Mouse (Mus musculus): ENCODE measurements around the gene C6. TPM values are rescaled to one million over a fixed set of nuclear protein-coding genes. Genes with fewer than 3 reads are reported as not detected.
A peak's percentile ranks its signal among the peaks of the same experiment; 100 is the strongest.

Gene C6
- polyA plus RNA-seq (2015; fragmentation: Nextera tagmentation; extraction: Ambion mirVana) = not detected in 2 replicates

- Histone ChIP-seq H3K27ac (replicated peaks) (no peak within 1 kb of the TSS), H3K4me2 (no peak within 1 kb of the TSS), H3K4me3 (replicated peaks) (no peak within 1 kb of the TSS), H3K4me1 (no peaks in the 10 kb centered on the region), H3K36me3 (no peaks in the 10 kb centered on the region), H3K9ac (replicated peaks) (no peak within 1 kb of the TSS), H3K9me3 (replicated peaks) (no peaks in the 10 kb centered on the region), H3K27me3 (replicated peaks) (no peaks in the 10 kb centered on the region)
- WGBS = 90% methylated on average over 9 of the region's 9 CpGs
- no peak for ATAC-seq (ENCODE audit: low FRiP score)
Measured at GRCm38 (mm10) chr15:4726830-4727310, at the start of gene C6. Gene C6, plus strand, starts transcription at chr15:4727175.

GRCm38 (mm10) chr15:4697604-4698003 lies 29.4 kb upstream of the C6 start:
- H3K27me3 ChIP-seq (replicated peaks) = no peaks in the 10 kb centered on the region
- no peak for ATAC-seq (ENCODE audit: low FRiP score)
- H3K4me1 ChIP-seq = no peaks in the 10 kb centered on the region
- H3K9me3 ChIP-seq (replicated peaks) = no peaks in the 10 kb centered on the region
- H3K4me2 ChIP-seq = no peak overlapping the region
- H3K27ac ChIP-seq (replicated peaks) = no peak overlapping the region
- no peaks in the 10 kb centered on the region for H3K36me3 ChIP-seq
- H3K4me3 ChIP-seq (replicated peaks) = no peak overlapping the region
- 82% methylated on average over 4 of the region's 4 CpGs for WGBS
- H3K9ac ChIP-seq (replicated peaks) = no peak overlapping the region

- Histone ChIP-seq H3K4me2 (no peak overlapping the region), H3K9ac (replicated peaks) (no peak overlapping the region), H3K36me3 (no peaks in the 10 kb centered on the region), H3K9me3 (replicated peaks) (no peaks in the 10 kb centered on the region), H3K27me3 (replicated peaks) (no peaks in the 10 kb centered on the region), H3K27ac (replicated peaks) (no peak overlapping the region), H3K4me3 (replicated peaks) (no peak overlapping the region), H3K4me1 (no peaks in the 10 kb centered on the region)
- ATAC-seq (ENCODE audit: low FRiP score) = no peak
- WGBS = 91% methylated on average over 1 of the region's 1 CpGs
Measured at GRCm38 (mm10) chr15:4734150-4734549, 7.2 kb downstream of the C6 start.

GRCm38 (mm10) chr15:4734996-4735609 lies 8.1 kb downstream of the C6 start:
- Histone ChIP-seq H3K4me2 (no peak overlapping the region), H3K4me3 (replicated peaks) (no peak overlapping the region), H3K27me3 (replicated peaks) (no peaks in the 10 kb centered on the region), H3K27ac (replicated peaks) (no peak overlapping the region), H3K4me1 (no peaks in the 10 kb centered on the region), H3K36me3 (no peaks in the 10 kb centered on the region), H3K9me3 (replicated peaks) (no peaks in the 10 kb centered on the region), H3K9ac (replicated peaks) (no peak overlapping the region)
- 79% methylated on average over 2 of the region's 2 CpGs for WGBS
- ATAC-seq (ENCODE audit: low FRiP score) = no peak

- H3K27me3 ChIP-seq (replicated peaks) = no peaks in the 10 kb centered on the region
- no peak overlapping the region for H3K9ac ChIP-seq (replicated peaks)
- H3K9me3 ChIP-seq (replicated peaks) = no peaks in the 10 kb centered on the region
- no peak overlapping the region for H3K4me2 ChIP-seq
- H3K36me3 ChIP-seq = no peaks in the 10 kb centered on the region
- no peak for ATAC-seq (ENCODE audit: low FRiP score)
- H3K4me1 ChIP-seq = no peaks in the 10 kb centered on the region
- H3K4me3 ChIP-seq (replicated peaks) = no peak overlapping the region
- 87% methylated on average over 3 of the region's 3 CpGs for WGBS
- no peak overlapping the region for H3K27ac ChIP-seq (replicated peaks)
Measured at GRCm38 (mm10) chr15:4747656-4748055, 20.7 kb downstream of the C6 start.

- no peaks in the 10 kb centered on the region for H3K9me3 ChIP-seq (replicated peaks)
- 0 out of 2 replicates have a peak, but pooled peaks have one; percentile 50 for ATAC-seq (ENCODE audit: low FRiP score)
- no peak overlapping the region for H3K4me2 ChIP-seq
- no peaks in the 10 kb centered on the region for H3K27me3 ChIP-seq (replicated peaks)
- WGBS = 46% methylated on average over 3 of the region's 3 CpGs
- no peak overlapping the region for H3K4me3 ChIP-seq (replicated peaks)
- no peak overlapping the region for H3K27ac ChIP-seq (replicated peaks)
- H3K36me3 ChIP-seq = no peaks in the 10 kb centered on the region
- no peaks in the 10 kb centered on the region for H3K4me1 ChIP-seq
- H3K9ac ChIP-seq (replicated peaks) = no peak overlapping the region
Measured at GRCm38 (mm10) chr15:4790378-4790777, 63.4 kb downstream of the C6 start.

- 71% methylated on average over 4 of the region's 4 CpGs for WGBS
- no peaks in the 10 kb centered on the region for H3K9me3 ChIP-seq (replicated peaks)
- H3K4me3 ChIP-seq (replicated peaks) = no peak overlapping the region
- no peak overlapping the region for H3K4me2 ChIP-seq
- no peak overlapping the region for H3K27ac ChIP-seq (replicated peaks)
- H3K27me3 ChIP-seq (replicated peaks) = no peaks in the 10 kb centered on the region
- no peaks in the 10 kb centered on the region for H3K36me3 ChIP-seq
- ATAC-seq (ENCODE audit: low FRiP score) = no peak
- H3K9ac ChIP-seq (replicated peaks) = no peak overlapping the region
- H3K4me1 ChIP-seq = no peaks in the 10 kb centered on the region
Measured at GRCm38 (mm10) chr15:4796861-4797260, 69.9 kb downstream of the C6 start.

GRCm38 (mm10) chr15:4804256-4804655 lies 77.3 kb downstream of the C6 start:
- WGBS = 91% methylated on average over 2 of the region's 2 CpGs
- Histone ChIP-seq H3K4me1 (no peaks in the 10 kb centered on the region), H3K36me3 (no peaks in the 10 kb centered on the region), H3K9me3 (replicated peaks) (no peaks in the 10 kb centered on the region), H3K4me3 (replicated peaks) (no peak overlapping the region), H3K9ac (replicated peaks) (no peak overlapping the region), H3K27ac (replicated peaks) (no peak overlapping the region), H3K4me2 (no peak overlapping the region), H3K27me3 (replicated peaks) (no peaks in the 10 kb centered on the region)
- ATAC-seq (ENCODE audit: low FRiP score) = no peak

GRCm38 (mm10) chr15:4808131-4808530 lies 81.2 kb downstream of the C6 start:
- Histone ChIP-seq H3K4me2 (no peak overlapping the region), H3K9me3 (replicated peaks) (no peaks in the 10 kb centered on the region), H3K4me1 (no peaks in the 10 kb centered on the region), H3K27ac (replicated peaks) (no peak overlapping the region), H3K36me3 (no peaks in the 10 kb centered on the region), H3K4me3 (replicated peaks) (no peak overlapping the region), H3K9ac (replicated peaks) (no peak overlapping the region), H3K27me3 (replicated peaks) (no peaks in the 10 kb centered on the region)
- no peak for ATAC-seq (ENCODE audit: low FRiP score)
- 88% methylated on average over 5 of the region's 5 CpGs for WGBS

GRCm38 (mm10) chr15:4814976-4815375 lies 88.0 kb downstream of the C6 start:
- no peak overlapping the region for H3K27ac ChIP-seq (replicated peaks)
- no peaks in the 10 kb centered on the region for H3K4me1 ChIP-seq
- H3K9me3 ChIP-seq (replicated peaks) = no peaks in the 10 kb centered on the region
- no peak overlapping the region for H3K9ac ChIP-seq (replicated peaks)
- no peak for ATAC-seq (ENCODE audit: low FRiP score)
- no peak overlapping the region for H3K4me3 ChIP-seq (replicated peaks)
- 91% methylated on average over 5 of the region's 5 CpGs for WGBS
- no peaks in the 10 kb centered on the region for H3K27me3 ChIP-seq (replicated peaks)
- no peak overlapping the region for H3K4me2 ChIP-seq
- H3K36me3 ChIP-seq = no peaks in the 10 kb centered on the region

GRCm38 (mm10) chr15:4815711-4816110 lies 88.7 kb downstream of the C6 start:
- WGBS = 85% methylated on average over 2 of the region's 2 CpGs
- Histone ChIP-seq H3K4me2 (no peak overlapping the region), H3K4me3 (replicated peaks) (no peak overlapping the region), H3K27me3 (replicated peaks) (no peaks in the 10 kb centered on the region), H3K9ac (replicated peaks) (no peak overlapping the region), H3K27ac (replicated peaks) (no peak overlapping the region), H3K9me3 (replicated peaks) (no peaks in the 10 kb centered on the region), H3K36me3 (no peaks in the 10 kb centered on the region), H3K4me1 (no peaks in the 10 kb centered on the region)
- no peak for ATAC-seq (ENCODE audit: low FRiP score)

GRCm38 (mm10) chr15:4816752-4817493 lies 89.9 kb downstream of the C6 start:
- Histone ChIP-seq H3K36me3 (no peaks in the 10 kb centered on the region), H3K4me1 (no peaks in the 10 kb centered on the region), H3K4me2 (no peak overlapping the region), H3K4me3 (replicated peaks) (no peak overlapping the region), H3K27ac (replicated peaks) (no peak overlapping the region), H3K9ac (replicated peaks) (no peak overlapping the region), H3K27me3 (replicated peaks) (no peaks in the 10 kb centered on the region), H3K9me3 (replicated peaks) (no peaks in the 10 kb centered on the region)
- 84% methylated on average over 10 of the region's 10 CpGs for WGBS
- no peak for ATAC-seq (ENCODE audit: low FRiP score)

Data from neural tube, embryonic 15.5 days (tissue).